Mouse (Mus musculus) hindbrain, postnatal 0 days (tissue): ENCODE measurements at regions not wholly inside any gene's neighbourhood (a gene's known extent, or its start where the extent isn't known, plus 50 kb on each side); places are given as distances from the start of the nearest gene placed in this dataset.

Experiments
- ATAC-seq: fragments of 200-750 bp; cut with Nextera tagmentation; 2 replicates; pipeline ENCODE4 v1.8.0; 2017; ENCODE audit warnings: mild to moderate bottlenecking, moderate TSS enrichment, moderate library complexity
- DNase-seq: peaks from one replicate; pipeline ENCODE4 v3.0.0-alpha.2; 2015; ENCODE audit warnings: low spot score
- H3K27ac ChIP-seq: fragments of 300-500 bp; sonication (generic); 2 replicates; pipeline ENCODE4 v1.5.1; 2014; ENCODE audit warnings: mild to moderate bottlenecking
- H3K27me3 ChIP-seq: fragments of 300-500 bp; sonication (generic); 2 replicates; pipeline ENCODE4 v1.6.1; 2014; ENCODE audit warnings: low read length, mixed read lengths; ENCODE audit not compliant: insufficient read depth
- H3K36me3 ChIP-seq: fragments of 300-500 bp; sonication (generic); 2 replicates; pipeline ENCODE4 v1.6.1; 2014; ENCODE audit warnings: low read length, mixed read lengths; ENCODE audit not compliant: insufficient read depth
- H3K4me1 ChIP-seq: fragments of 300-500 bp; sonication (generic); 2 replicates; pipeline ENCODE4 v1.6.1; 2014; ENCODE audit warnings: antibody characterized with exemption, low read length, mixed read lengths; ENCODE audit not compliant: insufficient read depth
- H3K4me2 ChIP-seq: fragments of 300-500 bp; sonication (generic); 2 replicates; pipeline ENCODE4 v1.6.1; 2014; ENCODE audit warnings: low read depth, mild to moderate bottlenecking, low read length, moderate library complexity, mixed read lengths
- H3K4me3 ChIP-seq: fragments of 300-500 bp; sonication (generic); 2 replicates; pipeline ENCODE4 v1.5.1; 2014; ENCODE audit warnings: low read length
- H3K9ac ChIP-seq: fragments of 300-500 bp; sonication (generic); replicated peaks from 2 replicates; pipeline ENCODE4 v1.6.1; 2014; ENCODE audit warnings: mild to moderate bottlenecking, low read length, moderate library complexity, mixed read lengths
- H3K9me3 ChIP-seq: fragments of 300-500 bp; sonication (generic); 2 replicates; pipeline ENCODE4 v1.6.1; 2016; ENCODE audit warnings: low read length, mixed read lengths
- CTCF ChIP-seq: IDR thresholded peaks from 2 replicates; pipeline ENCODE4 v1.5.1; 2016; ENCODE audit warnings: antibody characterized with exemption, control low read depth, low read depth
- WGBS: fragments of 180-500 bp; shearing (Covaris S2); extraction: QIAGEN DNeasy Blood & Tissue Kit; methylation state at CpG from one replicate; pipeline ENCODE4 v1.1.7; 2014; 5-methylcytosine and 5-hydroxymethylcytosine counted together

DNA sequence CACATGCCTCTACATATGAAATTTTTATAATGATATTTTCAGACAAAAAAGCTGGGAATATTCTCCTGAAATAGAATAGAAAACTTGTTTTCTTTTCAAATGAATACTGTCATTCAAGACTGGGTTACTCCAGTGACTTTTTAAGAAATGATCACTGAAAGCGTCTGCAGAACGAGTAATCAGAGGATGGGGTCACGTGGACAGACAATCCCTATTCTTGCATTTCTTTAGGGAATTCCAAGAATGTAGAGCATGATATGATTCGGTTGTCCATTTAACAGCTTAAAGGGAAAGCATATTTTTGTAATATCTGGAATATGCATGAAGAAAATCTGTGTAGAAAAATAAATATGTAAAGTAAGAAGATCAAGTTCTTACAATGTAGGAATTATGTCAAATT lies 65.6 kb downstream of the 4933402N22Rik start:
- no peak overlapping the region for H3K4me2 ChIP-seq
- no peaks in the 10 kb centered on the region for H3K4me1 ChIP-seq
- no peaks in the 10 kb centered on the region for H3K27me3 ChIP-seq
- no peak overlapping the region for H3K4me3 ChIP-seq
- no peaks in the 10 kb centered on the region for H3K36me3 ChIP-seq
- TF ChIP-seq CTCF, result no peak
- no peaks in the 10 kb centered on the region for H3K9me3 ChIP-seq
- WGBS, result 71% methylated on average over 4 of the region's 4 CpGs
- ATAC-seq (no peak), DNase-seq (no peak)
- no peak overlapping the region for H3K9ac ChIP-seq
- no peak overlapping the region for H3K27ac ChIP-seq

GRCm38 (mm10) chr5:11989140-11989539 lies 71.3 kb downstream of the 4933402N22Rik start:
- H3K4me2 ChIP-seq, result no peak overlapping the region
- no peak overlapping the region for H3K9ac ChIP-seq
- H3K27me3 ChIP-seq, result no peaks in the 10 kb centered on the region
- no peak for ATAC-seq
- WGBS, result 83% methylated on average over 5 of the region's 5 CpGs
- no peaks in the 10 kb centered on the region for H3K4me1 ChIP-seq
- DNase-seq, result no peak
- H3K9me3 ChIP-seq, result no peaks in the 10 kb centered on the region
- no peak overlapping the region for H3K4me3 ChIP-seq
- no peak overlapping the region for H3K27ac ChIP-seq
- H3K36me3 ChIP-seq, result no peaks in the 10 kb centered on the region
- no peak for TF ChIP-seq CTCF

DNA sequence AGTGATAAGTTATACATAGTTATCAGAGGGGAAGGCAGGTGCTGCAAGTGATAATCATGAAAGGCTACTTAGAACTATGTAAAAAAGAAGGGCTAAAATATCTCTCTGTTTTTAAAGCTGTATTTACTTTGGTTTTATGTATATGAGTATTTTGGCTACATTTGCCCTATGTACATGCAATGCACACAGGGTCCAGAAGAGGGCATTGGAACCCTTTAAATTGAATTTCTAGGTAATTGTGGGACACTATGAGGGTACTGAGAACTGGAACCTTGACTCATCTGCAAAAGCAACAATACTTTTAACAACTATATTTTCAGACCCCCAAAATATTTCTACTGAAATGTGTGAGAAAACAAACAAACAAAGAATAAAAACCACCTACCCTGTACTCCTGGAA lies 82.9 kb downstream of the 4933402N22Rik start:
- no peak for TF ChIP-seq CTCF
- DNase-seq, result no peak
- Histone ChIP-seq H3K36me3 (no peaks in the 10 kb centered on the region), H3K4me1 (no peaks in the 10 kb centered on the region), H3K9ac (no peak overlapping the region), H3K4me2 (no peak overlapping the region), H3K4me3 (no peak overlapping the region), H3K27ac (no peak overlapping the region), H3K27me3 (no peaks in the 10 kb centered on the region), H3K9me3 (no peaks in the 10 kb centered on the region)
- no peak for ATAC-seq

GRCm38 (mm10) chr5:12006473-12006872 lies 88.6 kb downstream of the 4933402N22Rik start:
- Histone ChIP-seq H3K4me2 (no peak overlapping the region), H3K4me1 (no peaks in the 10 kb centered on the region), H3K9me3 (no peaks in the 10 kb centered on the region), H3K4me3 (no peak overlapping the region), H3K27me3 (no peaks in the 10 kb centered on the region), H3K27ac (no peak overlapping the region), H3K36me3 (no peaks in the 10 kb centered on the region), H3K9ac (no peak overlapping the region)
- ATAC-seq, result no peak
- WGBS, result 82% methylated on average over 3 of the region's 3 CpGs
- DNase-seq, result no peak
- no peak for TF ChIP-seq CTCF

- Histone ChIP-seq H3K4me1 (no peaks in the 10 kb centered on the region), H3K27ac (no peak overlapping the region), H3K4me2 (no peak overlapping the region), H3K4me3 (no peak overlapping the region), H3K9ac (no peak overlapping the region), H3K9me3 (no peaks in the 10 kb centered on the region), H3K27me3 (no peaks in the 10 kb centered on the region), H3K36me3 (no peaks in the 10 kb centered on the region)
- ATAC-seq, result no peak
- 79% methylated on average over 1 of the region's 1 CpGs for WGBS
- TF ChIP-seq CTCF, result no peak
- no peak for DNase-seq
Observed at GRCm38 (mm10) chr5:12016332-12016731, 98.5 kb downstream of the 4933402N22Rik start.

GRCm38 (mm10) chr5:12020489-12020888 lies 102.6 kb downstream of the 4933402N22Rik start:
- no peak for ATAC-seq

DNA sequence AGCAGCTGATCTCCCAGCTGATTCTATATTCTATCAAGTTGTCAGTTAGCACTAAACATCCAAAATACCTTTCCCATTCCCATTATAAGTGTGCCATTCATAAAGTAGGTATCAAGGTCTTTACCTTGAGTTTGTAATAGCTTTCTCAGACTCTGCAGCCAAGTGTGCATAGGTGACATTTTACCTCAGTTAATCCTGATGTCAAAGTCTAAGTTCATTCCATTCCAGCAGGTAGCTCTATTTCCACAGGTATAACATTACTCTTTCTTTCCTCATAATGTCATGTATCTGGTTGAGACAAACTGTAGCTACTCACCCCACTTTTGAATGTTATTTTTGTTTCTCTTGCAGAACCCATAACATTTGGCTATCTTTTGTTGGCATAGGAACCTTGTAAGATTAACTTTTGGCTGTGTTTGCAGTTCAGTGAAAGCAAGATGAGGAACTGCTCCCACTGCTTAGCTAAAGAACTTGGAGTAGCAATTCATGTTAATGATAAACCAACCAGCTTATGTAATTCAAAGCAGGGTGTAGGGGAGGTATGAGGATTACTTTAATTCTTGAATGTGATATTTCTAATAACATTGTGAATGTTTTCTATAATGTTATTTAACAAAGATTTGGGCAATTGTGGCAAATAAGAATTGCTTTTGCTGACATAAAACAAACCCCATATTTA lies 107.0 kb downstream of the 4933402N22Rik start:
- Histone ChIP-seq H3K9me3 (no peaks in the 10 kb centered on the region), H3K9ac (no peak overlapping the region), H3K27ac (no peak overlapping the region), H3K4me1 (no peaks in the 10 kb centered on the region), H3K36me3 (no peaks in the 10 kb centered on the region), H3K4me3 (no peak overlapping the region), H3K27me3 (no peaks in the 10 kb centered on the region), H3K4me2 (no peak overlapping the region)
- no peak for TF ChIP-seq CTCF
- no peak for ATAC-seq
- DNase-seq, result no peak

More at GRCm38 (mm10) chr5:12020489-12020888, 102.6 kb downstream of the 4933402N22Rik start:
- TF ChIP-seq CTCF, result no peak
- H3K36me3 ChIP-seq, result no peaks in the 10 kb centered on the region
- DNase-seq, result no peak
- no peak overlapping the region for H3K9ac ChIP-seq
- H3K4me3 ChIP-seq, result no peak overlapping the region
- H3K4me2 ChIP-seq, result no peak overlapping the region
- H3K27ac ChIP-seq, result no peak overlapping the region
- no peaks in the 10 kb centered on the region for H3K27me3 ChIP-seq
- no peaks in the 10 kb centered on the region for H3K9me3 ChIP-seq
- H3K4me1 ChIP-seq, result no peaks in the 10 kb centered on the region
